Mouse (Mus musculus) forebrain, embryonic 15.5 days (tissue): ENCODE measurements around the gene Snx9. TPM values are rescaled to one million over a fixed set of nuclear protein-coding genes. Genes with fewer than 3 reads are reported as not detected.

Source experiments
- ATAC-seq: fragments of 200-750 bp; cut with Nextera tagmentation; replicated peaks from 2 replicates; pipeline ENCODE4 v1.8.0; 2017; ENCODE audit warnings: mild to moderate bottlenecking, moderate TSS enrichment, moderate library complexity
- H3K27ac ChIP-seq: fragments of 300-500 bp; sonication (generic); replicated peaks from 2 replicates; pipeline ENCODE4 v1.5.1; 2015; ENCODE audit warnings: mild to moderate bottlenecking, inconsistent platforms
- H3K27me3 ChIP-seq: fragments of 300-500 bp; sonication (generic); 2 replicates; pipeline ENCODE4 v1.6.1; 2015; ENCODE audit warnings: inconsistent platforms
- H3K36me3 ChIP-seq: fragments of 300-500 bp; sonication (generic); 2 replicates; pipeline ENCODE4 v1.6.1; 2015; ENCODE audit warnings: mild to moderate bottlenecking, inconsistent platforms
- H3K4me1 ChIP-seq: fragments of 300-500 bp; sonication (generic); 2 replicates; pipeline ENCODE4 v1.6.1; 2015; ENCODE audit warnings: inconsistent platforms
- H3K4me2 ChIP-seq: fragments of 300-500 bp; sonication (generic); replicated peaks from 2 replicates; pipeline ENCODE4 v1.6.1; 2015; ENCODE audit warnings: mild to moderate bottlenecking, inconsistent platforms
- H3K4me3 ChIP-seq: fragments of 300-500 bp; sonication (generic); 2 replicates; pipeline ENCODE4 v1.5.1; 2015; ENCODE audit warnings: mild to moderate bottlenecking, inconsistent platforms
- H3K9ac ChIP-seq: fragments of 300-500 bp; sonication (generic); replicated peaks from 2 replicates; pipeline ENCODE4 v1.6.1; 2015; ENCODE audit warnings: mild to moderate bottlenecking, inconsistent platforms
- H3K9me3 ChIP-seq: fragments of 300-500 bp; sonication (generic); 2 replicates; pipeline ENCODE4 v1.6.1; 2016; ENCODE audit warnings: inconsistent platforms
- WGBS: fragments of 180-500 bp; shearing (Covaris S2); methylation state at CpG from one replicate; pipeline ENCODE4 v1.1.7; 2015; ENCODE audit warnings: mixed read lengths; 5-methylcytosine and 5-hydroxymethylcytosine counted together
- polyA plus RNA-seq: library from polyadenylated mRNA; unstranded; fragments of >200 nt; fragmentation: Nextera tagmentation; extraction: Ambion mirVana; gene quantifications from 2 replicates; pipeline ENCODE4 v1.2.1, GENCODE M21; 2015

Snx9 gene
- polyA plus RNA-seq, 1 experiment from 2014 or later, result 5.9 TPM

DNA sequence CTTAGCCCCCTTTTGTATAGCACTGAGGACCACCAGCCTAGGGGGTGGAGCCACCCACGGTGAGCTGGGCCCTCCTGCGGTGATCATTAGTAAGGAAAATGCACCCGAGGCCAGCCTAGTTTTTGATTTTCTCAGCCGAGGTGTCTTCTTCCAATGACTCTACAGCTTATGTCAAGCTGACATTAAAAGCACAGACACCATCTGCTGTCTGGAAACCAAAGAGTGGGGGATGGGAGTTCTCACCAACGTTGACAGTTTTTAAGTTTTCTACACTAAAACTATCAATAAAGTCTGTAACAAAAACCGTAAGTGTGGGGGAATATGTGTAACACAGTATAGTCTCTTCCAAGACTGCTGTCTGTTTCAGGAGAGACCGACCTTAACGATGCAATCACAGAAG, 83.1 kb downstream of the Snx9 start:
- Histone ChIP-seq H3K27ac (no peak overlapping the region; the same call in 1 of the 2 replicates), H3K27me3 (no peaks in the 10 kb centered on the region), H3K4me1 (0 out of 2 replicates have a peak, but pooled peaks cover 5% of the 10 kb centered on the region), H3K4me2 (no peak overlapping the region), H3K9ac (no peak overlapping the region), H3K36me3 (no peaks in the 10 kb centered on the region), H3K9me3 (no peaks in the 10 kb centered on the region), H3K4me3 (no peak overlapping the region)
- ATAC-seq, result no peak
- WGBS, result 38% methylated on average over 8 of the region's 8 CpGs

GRCm38 (mm10) chr17:5926710-5927109, 85.6 kb downstream of the Snx9 start:
- no peak overlapping the region for H3K9ac ChIP-seq
- no peak overlapping the region for H3K4me3 ChIP-seq
- no peaks in the 10 kb centered on the region for H3K9me3 ChIP-seq
- 0 out of 2 replicates have a peak, but pooled peaks cover 5% of the 10 kb centered on the region for H3K4me1 ChIP-seq
- no peak overlapping the region for H3K4me2 ChIP-seq
- no peak overlapping the region for H3K27ac ChIP-seq
- no peak for ATAC-seq
- no peaks in the 10 kb centered on the region for H3K27me3 ChIP-seq
- 88% methylated on average over 7 of the region's 7 CpGs for WGBS
- no peaks in the 10 kb centered on the region for H3K36me3 ChIP-seq

GRCm38 (mm10) chr17:5929031-5929430, 87.9 kb downstream of the Snx9 start:
- Histone ChIP-seq H3K4me1 (0 out of 2 replicates have a peak, but pooled peaks cover 1% of the 10 kb centered on the region), H3K4me3 (no peak overlapping the region), H3K9ac (no peak overlapping the region), H3K36me3 (no peaks in the 10 kb centered on the region), H3K9me3 (no peaks in the 10 kb centered on the region), H3K27me3 (no peaks in the 10 kb centered on the region), H3K4me2 (no peak overlapping the region), H3K27ac (no peak overlapping the region)
- ATAC-seq, result no peak
- 82% methylated on average over 6 of the region's 6 CpGs for WGBS

DNA sequence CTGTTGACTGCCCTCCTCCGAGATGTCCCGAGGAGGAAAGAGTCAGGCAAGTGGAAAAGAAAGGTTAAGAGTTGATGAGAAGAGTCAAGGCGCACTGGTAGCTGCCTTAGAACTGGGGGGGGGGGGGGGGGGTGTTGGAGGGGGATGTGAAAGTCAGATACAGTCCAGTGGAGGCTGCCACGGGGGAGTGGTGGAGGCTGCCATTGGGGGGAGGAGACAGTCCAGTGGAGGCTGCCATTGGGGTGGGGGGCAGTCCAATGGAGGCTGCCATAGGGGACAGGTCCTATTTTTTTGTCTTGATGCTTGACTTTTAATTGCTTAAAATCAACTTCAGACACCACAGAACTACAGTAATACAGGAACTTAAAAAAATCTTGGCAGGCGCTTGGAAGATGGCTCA, 91.0 kb downstream of the Snx9 start:
- Histone ChIP-seq H3K27ac (no peak overlapping the region), H3K9ac (no peak overlapping the region), H3K4me1 (peaks cover 9% of the 10 kb centered on the region), H3K36me3 (no peaks in the 10 kb centered on the region), H3K27me3 (no peaks in the 10 kb centered on the region), H3K4me3 (no peak overlapping the region), H3K4me2 (no peak overlapping the region), H3K9me3 (no peaks in the 10 kb centered on the region)
- 84% methylated on average over 5 of the region's 5 CpGs for WGBS
- ATAC-seq, result no peak

- under 1% methylated on average over 30 of the region's 30 CpGs for WGBS
- H3K27ac ChIP-seq, result no peak overlapping the region
Observed at GRCm38 (mm10) chr17:5934554-5935324, 93.6 kb downstream of the Snx9 start.

GRCm38 (mm10) chr17:5935680-5936079, 94.6 kb downstream of the Snx9 start:
- Histone ChIP-seq H3K4me3 (no peak overlapping the region), H3K27ac (no peak overlapping the region), H3K9ac (no peak overlapping the region), H3K4me2 (no peak overlapping the region), H3K27me3 (peaks cover 6% of the 10 kb centered on the region), H3K9me3 (no peaks in the 10 kb centered on the region), H3K36me3 (no peaks in the 10 kb centered on the region), H3K4me1 (peaks cover 11% of the 10 kb centered on the region)
- WGBS, result 64% methylated on average over 3 of the region's 3 CpGs
- ATAC-seq, result no peak

More at GRCm38 (mm10) chr17:5934554-5935324, 93.6 kb downstream of the Snx9 start:
- H3K9ac ChIP-seq, result peak overlapping the region; percentile 45
- H3K4me1 ChIP-seq, result peaks cover 9% of the 10 kb centered on the region
- H3K4me3 ChIP-seq, result peak overlapping the region; percentile 39
- no peaks in the 10 kb centered on the region for H3K27me3 ChIP-seq
- H3K4me2 ChIP-seq, result peak overlapping the region; percentile 64
- no peaks in the 10 kb centered on the region for H3K9me3 ChIP-seq
- ATAC-seq, result peak; percentile 77
- H3K36me3 ChIP-seq, result no peaks in the 10 kb centered on the region

GRCm38 (mm10) chr17:5936276-5936675, 95.1 kb downstream of the Snx9 start:
- Histone ChIP-seq H3K4me1 (peaks cover 13% of the 10 kb centered on the region), H3K4me2 (no peak overlapping the region), H3K27ac (no peak overlapping the region), H3K4me3 (no peak overlapping the region), H3K36me3 (no peaks in the 10 kb centered on the region), H3K9ac (no peak overlapping the region), H3K27me3 (peaks cover 9% of the 10 kb centered on the region), H3K9me3 (no peaks in the 10 kb centered on the region)
- WGBS, result 53% methylated on average over 14 of the region's 14 CpGs
- no peak for ATAC-seq

- Histone ChIP-seq H3K9me3 (no peaks in the 10 kb centered on the region), H3K9ac (no peak overlapping the region), H3K27me3 (peaks cover 18% of the 10 kb centered on the region), H3K4me1 (peaks cover 20% of the 10 kb centered on the region), H3K4me2 (no peak overlapping the region), H3K36me3 (no peaks in the 10 kb centered on the region), H3K27ac (no peak overlapping the region), H3K4me3 (no peak overlapping the region)
- 80% methylated on average over 2 of the region's 2 CpGs for WGBS
- ATAC-seq, result no peak
Observed at GRCm38 (mm10) chr17:5937441-5937840, 96.3 kb downstream of the Snx9 start.

- no peaks in the 10 kb centered on the region for H3K9me3 ChIP-seq
- H3K27me3 ChIP-seq, result peaks cover 23% of the 10 kb centered on the region
- WGBS, result 58% methylated on average over 12 of the region's 12 CpGs
- no peak overlapping the region for H3K4me2 ChIP-seq
- H3K9ac ChIP-seq, result no peak overlapping the region
- no peak for ATAC-seq
- H3K4me3 ChIP-seq, result no peak overlapping the region
- peaks cover 14% of the 10 kb centered on the region for H3K4me1 ChIP-seq
- H3K27ac ChIP-seq, result no peak overlapping the region
- H3K36me3 ChIP-seq, result no peaks in the 10 kb centered on the region
Observed at GRCm38 (mm10) chr17:5939871-5940270, 98.7 kb downstream of the Snx9 start.

GRCm38 (mm10) chr17:5940792-5941191, 99.7 kb downstream of the Snx9 start:
- WGBS, result under 1% methylated on average over 26 of the region's 38 CpGs

DNA sequence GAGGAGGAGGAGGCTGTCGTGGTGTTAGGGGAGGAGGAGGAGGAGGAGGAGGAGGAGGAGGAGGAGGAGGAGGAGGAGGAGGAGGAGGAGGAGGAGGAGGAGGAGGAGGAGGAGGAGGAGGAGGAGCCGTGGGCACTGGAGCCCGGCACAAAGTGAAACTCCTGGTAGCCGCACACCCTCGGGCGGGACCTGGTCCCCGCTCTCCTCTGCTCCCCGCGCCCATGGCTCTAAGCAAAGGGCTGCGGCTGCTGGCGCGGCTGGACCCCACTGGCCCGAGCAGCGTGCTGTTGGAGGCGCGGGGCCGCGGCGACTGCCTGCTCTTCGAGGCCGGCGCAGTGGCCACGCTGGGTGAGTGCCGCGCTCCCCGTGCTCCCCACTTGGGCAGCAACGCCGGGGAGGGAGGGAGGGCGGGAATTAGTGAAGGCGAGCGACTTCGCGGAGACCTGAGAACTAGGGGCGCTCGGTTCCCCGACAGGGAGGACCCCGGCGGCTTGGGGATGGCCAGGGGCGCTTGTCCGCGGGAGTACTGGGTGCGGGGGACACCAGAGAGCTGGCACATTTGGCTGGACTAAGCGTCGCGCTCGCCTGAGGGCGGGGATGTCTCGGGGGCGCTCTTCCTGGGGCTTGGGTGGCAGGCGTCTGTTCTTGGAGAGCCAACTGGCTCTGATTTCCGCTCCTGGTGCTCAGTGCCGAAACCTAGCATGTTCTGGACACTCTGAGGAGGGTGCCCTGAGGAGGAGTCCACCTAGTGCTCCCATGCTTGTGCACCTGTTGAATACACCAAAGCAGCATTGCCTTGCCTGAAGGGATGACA, 100.3 kb downstream of the Snx9 start, which contains the start of gene Synj2:
Synj2 (plus strand) TSS at position 51 of the 814 bp plus-strand sequence.
- H3K27ac ChIP-seq, result no peak within 1 kb of the TSS
- ATAC-seq, result peak; percentile 70
- peak within 1 kb of the TSS; percentile 47 for H3K4me3 ChIP-seq
- peaks cover 23% of the 10 kb centered on the region for H3K27me3 ChIP-seq
- no peaks in the 10 kb centered on the region for H3K36me3 ChIP-seq
- WGBS, result 2% methylated on average over 29 of the region's 52 CpGs
- no peaks in the 10 kb centered on the region for H3K9me3 ChIP-seq
- H3K9ac ChIP-seq, result peak within 1 kb of the TSS; percentile 36
- peaks cover 11% of the 10 kb centered on the region for H3K4me1 ChIP-seq
- peak within 1 kb of the TSS; percentile 79 for H3K4me2 ChIP-seq

More at GRCm38 (mm10) chr17:5940792-5941191, 99.7 kb downstream of the Snx9 start:
- H3K27me3 ChIP-seq, result peaks cover 23% of the 10 kb centered on the region
- peak; percentile 74 for ATAC-seq
- peak overlapping the region; percentile 79 for H3K4me2 ChIP-seq
- peak overlapping the region; percentile 47 for H3K4me3 ChIP-seq
- peak overlapping the region; percentile 36; the same call in 1 of the 2 replicates for H3K9ac ChIP-seq
- no peak overlapping the region for H3K27ac ChIP-seq
- no peaks in the 10 kb centered on the region for H3K36me3 ChIP-seq
- H3K4me1 ChIP-seq, result peaks cover 11% of the 10 kb centered on the region
- no peaks in the 10 kb centered on the region for H3K9me3 ChIP-seq

DNA sequence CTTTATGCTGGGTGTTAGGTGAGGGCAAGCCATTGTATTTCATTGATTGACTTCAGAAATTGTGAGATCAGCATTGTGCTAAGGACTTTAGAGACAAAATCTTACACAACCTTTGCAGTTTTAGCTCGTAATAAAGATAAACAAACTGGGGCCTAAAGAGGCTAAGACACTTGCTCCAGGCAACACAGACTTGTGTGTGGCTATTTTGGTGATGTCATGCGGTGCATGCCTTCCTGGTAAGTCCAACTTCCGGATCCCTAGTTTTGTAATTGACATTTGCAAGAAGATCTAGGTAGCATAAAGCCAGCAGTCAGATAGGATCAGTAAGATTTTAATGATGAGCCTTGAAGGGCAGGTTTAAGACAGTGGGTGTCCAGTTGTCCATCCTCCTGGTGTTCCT, 101.0 kb downstream of the Snx9 start:
- no peak overlapping the region for H3K4me2 ChIP-seq
- no peak overlapping the region for H3K27ac ChIP-seq
- H3K9ac ChIP-seq, result no peak overlapping the region
- H3K36me3 ChIP-seq, result no peaks in the 10 kb centered on the region
- peaks cover 23% of the 10 kb centered on the region for H3K27me3 ChIP-seq
- H3K4me1 ChIP-seq, result peaks cover 11% of the 10 kb centered on the region
- H3K9me3 ChIP-seq, result no peaks in the 10 kb centered on the region
- ATAC-seq, result no peak
- no peak overlapping the region for H3K4me3 ChIP-seq
- WGBS, result 87% methylated on average over 3 of the region's 3 CpGs
